Mouse (Mus musculus) stomach, postnatal 0 days (tissue): ENCODE results near the gene Cd247.

ENCODE experiments used
- CTCF ChIP-seq: IDR thresholded peaks from 2 replicates; pipeline ENCODE4 v1.5.1; 2016; ENCODE audit warnings: antibody characterized with exemption, low read depth, mild to moderate bottlenecking, moderate library complexity
- EP300 ChIP-seq: optimal IDR thresholded peaks from 2 replicates; pipeline ENCODE3; 2016; ENCODE audit warnings: antibody characterized with exemption

GRCm38 (mm10) chr1:165816391-165816790 lies 27.9 kb downstream of the Cd247 start:
- TF ChIP-seq CTCF = no peak
- TF ChIP-seq EP300 = no peak
